Mouse (Mus musculus) left cerebral cortex, adult 8-10 months (tissue): ENCODE measurements around the gene Retreg1. TPM values are rescaled to one million over a fixed set of nuclear protein-coding genes. Genes with fewer than 3 reads are reported as not detected.

Source experiments
- DNase-seq, 2 experiments: peaks; one replicate each; pipeline ENCODE4 v3.0.0; 2022; ENCODE audit warnings: low spot score in 2 of 2
- total RNA-seq, 4 experiments: library from RNA; stranded (reverse); gene quantifications; 2 replicates each; pipeline ENCODE4 v1.2.4; 2022

Retreg1 gene
- 10 to 100 TPM; 37.9 to 40.2 (median 39.0) TPM for total RNA-seq

DNA sequence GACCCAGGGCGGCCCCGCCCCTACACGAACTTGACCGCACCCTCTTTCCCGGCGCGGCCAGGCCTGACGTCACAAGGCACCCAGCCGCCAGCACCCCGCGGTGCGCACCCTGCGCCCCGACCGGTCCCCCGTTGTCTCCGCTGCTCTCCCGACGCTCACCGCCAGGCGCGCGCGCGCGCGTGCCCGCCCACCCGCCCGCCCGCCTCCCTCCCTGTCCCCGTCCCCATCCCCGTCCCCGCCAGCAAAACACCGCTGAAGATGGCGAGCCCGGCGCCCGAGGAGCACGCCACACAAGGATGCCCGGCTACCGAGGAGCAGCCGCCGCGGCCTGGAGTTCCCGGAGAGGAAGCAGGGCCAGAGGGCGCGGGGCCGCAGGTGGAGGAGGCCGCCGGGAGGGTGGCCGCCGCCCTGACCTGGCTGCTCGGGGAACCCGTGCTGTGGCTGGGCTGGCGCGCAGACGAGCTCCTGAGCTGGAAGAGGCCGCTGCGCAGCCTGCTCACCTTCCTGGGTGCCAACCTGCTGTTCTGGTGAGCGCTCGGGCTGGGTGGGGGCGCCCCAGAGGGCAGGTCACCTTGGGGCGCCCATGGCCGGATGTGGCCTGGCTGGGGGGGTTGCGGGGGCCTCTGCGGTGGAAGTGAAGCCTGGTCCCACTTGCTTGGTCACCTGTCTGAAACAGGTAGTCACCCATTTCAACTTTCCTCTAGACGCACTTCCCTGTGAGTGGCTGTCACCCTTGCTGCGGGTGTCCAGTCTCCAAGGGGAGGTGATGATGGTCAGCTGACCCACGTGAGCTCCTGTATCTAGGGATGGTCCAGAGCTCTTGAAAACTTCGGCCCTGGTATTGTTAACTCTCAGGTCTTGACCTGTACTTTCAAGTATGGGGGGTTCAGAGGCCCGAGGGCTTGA lies at the start of gene Retreg1:
TSS of gene Retreg1 (plus strand) at position 95 of the 906 bp plus-strand sequence.
- peak; percentile 61 to 72 for DNase-seq

DNA sequence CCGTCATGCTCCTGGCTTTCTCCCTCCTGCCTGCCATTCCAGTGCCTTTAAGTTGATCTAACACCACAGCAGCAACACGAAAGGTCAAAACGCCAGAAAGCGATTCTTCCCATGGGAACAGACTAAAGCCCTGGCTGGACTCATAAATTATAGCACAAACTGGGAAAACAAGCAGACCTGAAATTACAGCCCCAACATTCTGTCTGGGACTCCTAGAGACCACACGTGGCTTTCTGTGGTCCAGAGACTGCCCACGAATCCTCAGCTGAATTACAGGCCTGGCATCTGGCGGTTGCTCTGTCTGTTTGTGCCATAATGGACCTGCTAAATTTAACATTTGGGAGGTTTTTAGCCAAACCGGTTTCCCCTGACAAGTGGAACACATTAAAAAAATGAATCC lies 48.9 kb upstream of the Retreg1 start:
- DNase-seq: no peak

DNA sequence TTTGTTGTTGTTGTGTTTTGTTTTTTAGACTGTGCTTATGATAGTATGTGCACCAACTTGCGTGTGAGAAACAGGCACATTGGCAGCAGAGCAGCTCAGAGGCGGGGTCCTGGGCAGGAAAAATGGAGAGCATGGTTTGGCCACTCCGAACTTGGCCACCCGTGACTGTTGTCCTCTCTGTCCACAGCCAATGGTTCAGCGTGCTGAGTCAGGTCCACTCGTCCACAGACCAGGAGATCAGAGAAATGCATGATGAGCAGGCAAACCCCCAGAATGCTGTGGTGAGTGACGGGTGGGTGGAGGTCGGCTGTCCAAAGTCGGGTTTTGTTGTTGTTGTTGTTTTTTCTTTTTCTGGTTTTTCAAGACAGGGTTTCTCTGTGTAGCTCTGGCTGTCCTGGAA lies 47.5 kb upstream of the Retreg1 start:
- no peak for DNase-seq

DNA sequence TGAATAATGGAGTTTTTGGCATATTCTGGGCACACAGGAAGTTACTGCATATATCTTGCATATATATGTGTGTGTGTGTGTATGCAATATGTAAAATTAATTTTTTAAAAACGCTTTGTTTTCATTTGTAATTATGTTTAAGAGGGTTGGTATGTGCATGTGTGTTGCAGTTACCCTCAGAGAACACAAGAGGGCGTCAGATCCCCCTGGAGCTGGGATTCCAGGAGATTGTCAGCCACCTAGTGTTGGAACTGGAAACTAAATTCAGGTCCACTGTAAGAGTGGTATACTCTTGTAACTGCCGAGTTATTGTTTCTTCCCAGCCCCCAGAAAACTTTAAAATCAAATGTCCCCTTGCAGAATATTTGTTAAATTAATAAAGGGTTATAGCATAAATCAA lies 46.6 kb upstream of the Retreg1 start:
- DNase-seq: no peak

DNA sequence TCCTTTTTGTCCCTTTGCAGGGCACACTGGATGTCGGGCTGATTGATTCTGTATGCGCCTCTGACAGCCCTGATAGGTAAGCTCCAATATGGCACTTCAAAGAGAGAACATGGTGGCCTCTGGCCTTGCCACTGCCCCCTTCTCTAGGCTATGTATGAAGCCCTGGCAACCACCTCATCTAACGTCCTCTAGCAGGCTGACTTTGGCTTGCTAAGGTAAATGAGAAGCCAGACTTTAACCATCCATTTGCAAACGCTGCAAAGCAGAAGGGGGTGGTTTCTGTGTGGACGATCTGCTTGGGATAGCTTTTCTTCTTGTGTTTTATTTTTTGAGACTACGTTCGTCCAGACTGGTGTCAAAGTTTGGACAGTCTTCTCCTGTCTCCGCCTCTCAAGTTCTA lies 45.8 kb upstream of the Retreg1 start:
- no peak for DNase-seq

DNA sequence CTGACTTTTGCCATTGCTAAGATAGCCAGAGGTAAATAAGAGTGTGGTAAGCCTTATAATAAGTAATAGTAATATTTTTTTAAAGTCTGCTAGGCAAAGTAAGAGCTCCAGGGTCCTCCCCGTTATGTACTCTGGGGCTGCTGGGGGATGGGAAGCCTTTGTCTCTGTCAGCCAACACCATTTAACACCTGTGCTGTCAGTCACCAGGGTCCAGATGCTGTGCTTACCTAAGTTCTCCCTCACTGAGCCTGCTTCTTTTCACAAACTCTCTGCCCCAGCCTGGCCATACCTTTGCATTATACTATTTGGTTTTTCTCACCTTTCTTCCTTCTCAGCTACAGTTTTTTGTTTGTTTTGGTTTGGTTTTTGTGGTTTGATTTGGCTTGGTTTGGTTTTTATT lies 45.1 kb upstream of the Retreg1 start:
- DNase-seq: no peak

DNA sequence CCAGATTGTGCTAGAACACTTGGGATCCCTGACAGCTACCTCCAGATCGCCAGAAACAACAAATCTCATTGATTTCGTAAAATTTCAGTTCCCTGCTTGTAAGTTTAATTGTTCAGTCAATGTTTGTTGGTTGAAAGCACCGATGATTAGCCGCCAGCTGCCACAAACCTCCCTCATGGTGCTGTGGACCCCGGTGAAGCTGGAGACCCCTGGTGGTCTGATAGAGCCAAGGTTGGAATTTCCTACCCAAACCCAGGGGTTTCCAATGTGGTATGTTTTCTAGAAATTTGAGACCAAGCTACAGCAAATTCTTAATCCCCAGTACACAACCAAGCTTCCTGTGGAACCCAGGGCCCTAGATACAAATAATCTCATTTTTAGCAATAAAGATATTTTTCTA lies 41.3 kb upstream of the Retreg1 start:
- no peak for DNase-seq

DNA sequence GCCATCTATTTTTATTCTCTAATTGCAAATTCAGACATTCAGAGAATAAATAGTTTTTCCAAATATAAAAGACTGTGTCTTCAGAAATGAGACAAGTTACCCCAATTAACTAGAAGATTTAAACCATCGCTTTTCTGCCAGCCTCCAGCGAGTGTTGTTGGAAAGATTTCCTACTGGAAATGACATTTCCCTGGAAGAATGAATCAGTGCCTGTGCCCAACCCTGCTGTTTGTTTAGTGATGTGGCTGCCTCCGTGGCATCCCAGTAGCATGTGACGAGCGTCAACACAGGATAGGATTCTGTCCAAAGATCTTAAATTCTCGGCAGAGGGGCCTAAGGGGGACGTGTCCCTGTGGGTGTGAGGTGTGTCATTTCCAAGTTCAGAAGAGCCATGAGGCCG lies 40.8 kb upstream of the Retreg1 start:
- no peak for DNase-seq

DNA sequence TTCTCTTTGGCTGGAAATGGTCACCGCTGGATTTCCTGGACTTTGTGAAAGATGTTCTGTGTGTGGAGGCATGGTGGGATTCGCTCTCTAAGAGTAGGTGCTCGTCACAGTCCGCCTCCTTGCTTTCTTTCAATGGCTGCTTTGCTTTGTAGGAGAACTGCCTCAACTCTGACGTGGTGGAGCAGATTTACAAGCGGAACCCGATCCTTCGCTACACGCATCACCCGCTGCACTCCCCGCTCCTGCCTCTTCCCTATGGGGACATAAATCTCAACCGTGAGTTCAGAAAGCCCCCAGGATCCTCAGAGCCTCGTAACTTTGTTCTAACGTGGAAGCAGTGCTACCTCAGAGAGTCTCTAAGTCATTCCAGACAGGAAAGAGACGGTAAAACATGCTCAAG lies 39.9 kb upstream of the Retreg1 start:
- DNase-seq: no peak

DNA sequence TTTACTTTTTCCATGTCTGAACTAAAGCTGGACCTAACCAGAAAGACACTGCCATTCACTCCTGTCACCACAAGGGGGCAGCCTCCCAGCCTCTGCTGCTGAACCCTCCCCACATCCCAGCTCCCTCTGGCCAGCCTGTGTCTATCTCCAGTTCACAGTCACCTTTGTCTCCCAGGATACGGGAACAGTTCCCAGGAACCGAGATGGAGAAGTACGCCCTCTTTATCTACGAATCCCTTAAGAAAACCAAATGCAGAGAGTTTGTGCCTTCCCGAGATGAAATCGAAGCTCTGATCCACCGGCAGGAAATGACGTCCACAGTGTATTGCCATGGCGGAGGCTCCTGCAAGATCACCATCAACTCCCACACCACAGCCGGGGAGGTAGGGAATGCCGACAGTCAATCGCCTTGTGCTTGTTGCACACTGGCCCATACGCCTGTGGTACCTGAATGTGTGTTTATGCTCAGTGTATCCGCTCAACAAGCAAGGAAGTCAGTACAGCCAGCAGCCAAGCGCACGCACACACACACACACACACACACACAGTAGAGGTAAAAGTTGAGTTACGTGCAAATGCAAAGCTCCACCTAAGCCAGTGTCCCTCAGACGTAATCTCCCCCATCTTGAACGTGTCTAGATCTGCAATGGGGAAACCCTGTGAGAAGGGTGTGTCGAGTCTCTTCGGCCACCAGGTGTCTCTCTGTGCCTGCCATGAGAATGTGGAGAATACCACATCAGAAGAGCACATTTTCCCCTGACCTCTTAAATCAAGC lies 37.5 kb upstream of the Retreg1 start:
- DNase-seq: peak; percentile 48 to 67

DNA sequence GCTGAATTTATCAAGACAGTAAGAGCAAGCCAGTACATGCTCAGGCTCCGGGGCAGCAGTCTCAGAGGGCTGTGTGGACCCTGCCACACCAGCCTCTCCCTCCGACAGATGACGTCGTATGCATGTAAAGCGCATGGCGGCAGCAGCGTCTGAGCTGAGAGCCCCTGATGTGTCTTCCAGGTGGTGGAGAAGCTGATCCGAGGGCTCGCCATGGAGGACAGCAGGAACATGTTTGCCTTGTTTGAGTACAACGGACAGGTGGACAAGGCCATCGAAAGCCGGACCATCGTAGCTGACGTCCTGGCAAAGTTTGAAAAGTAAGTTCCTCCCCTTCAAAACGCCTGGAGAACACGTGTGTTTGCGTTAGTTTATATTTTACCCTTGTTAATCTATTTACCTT lies 36.6 kb upstream of the Retreg1 start:
- DNase-seq: no peak

DNA sequence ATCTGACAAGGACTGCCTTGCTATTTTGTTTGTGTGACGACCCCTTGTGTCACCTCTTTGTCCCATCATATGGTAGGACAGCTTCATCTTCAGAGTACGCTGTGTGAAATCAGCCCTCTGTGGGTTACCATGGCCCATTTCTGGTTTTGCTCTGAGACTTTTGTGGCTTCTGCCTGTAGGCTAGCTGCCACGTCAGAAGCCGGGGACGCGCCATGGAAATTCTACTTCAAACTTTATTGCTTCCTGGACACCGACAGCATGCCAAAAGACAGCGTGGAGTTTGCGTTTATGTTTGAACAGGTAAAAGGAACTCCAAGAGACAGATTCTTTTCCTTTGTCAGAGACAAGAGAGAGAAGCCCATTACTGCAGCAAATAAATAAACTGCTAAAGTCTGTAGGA lies 36.1 kb upstream of the Retreg1 start:
- DNase-seq: no peak

DNA sequence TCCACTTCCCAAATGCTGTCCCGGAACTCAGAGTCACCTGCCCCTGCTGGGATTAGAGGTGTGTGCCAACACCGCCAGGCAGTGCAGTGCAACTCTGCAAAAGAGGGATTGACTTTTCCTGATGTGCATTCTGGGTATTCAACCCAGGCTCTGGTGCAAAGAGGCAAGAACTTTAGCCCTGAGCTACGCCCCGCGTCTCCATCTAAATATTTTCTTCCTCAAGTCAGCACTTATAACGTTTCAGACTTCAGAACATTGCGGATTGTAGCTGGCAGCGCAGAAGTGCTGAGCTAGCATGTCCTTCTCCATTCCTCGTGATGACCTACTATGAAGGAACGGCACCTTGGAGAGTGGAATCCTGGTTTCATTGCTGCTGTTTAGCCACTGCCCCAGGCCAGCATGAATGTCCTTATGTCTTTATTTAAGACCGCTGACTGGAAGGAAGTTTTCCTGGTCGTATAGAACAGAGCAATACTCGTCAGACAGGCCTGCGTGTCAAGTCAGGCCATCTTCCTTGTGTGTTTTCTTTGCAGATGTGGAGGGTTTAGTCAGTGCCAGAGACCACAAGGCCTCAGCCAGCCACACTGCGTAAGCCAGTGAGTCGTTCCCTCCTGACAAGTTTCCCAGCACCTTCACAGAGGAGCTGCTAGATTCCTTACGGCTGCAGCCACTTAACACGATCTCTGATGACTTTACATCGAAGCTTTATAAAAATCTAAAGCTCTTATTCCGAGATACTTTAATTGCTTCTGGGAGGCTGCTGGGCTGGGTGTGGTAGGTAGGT lies 34.1 kb upstream of the Retreg1 start:
- no peak for DNase-seq

DNA sequence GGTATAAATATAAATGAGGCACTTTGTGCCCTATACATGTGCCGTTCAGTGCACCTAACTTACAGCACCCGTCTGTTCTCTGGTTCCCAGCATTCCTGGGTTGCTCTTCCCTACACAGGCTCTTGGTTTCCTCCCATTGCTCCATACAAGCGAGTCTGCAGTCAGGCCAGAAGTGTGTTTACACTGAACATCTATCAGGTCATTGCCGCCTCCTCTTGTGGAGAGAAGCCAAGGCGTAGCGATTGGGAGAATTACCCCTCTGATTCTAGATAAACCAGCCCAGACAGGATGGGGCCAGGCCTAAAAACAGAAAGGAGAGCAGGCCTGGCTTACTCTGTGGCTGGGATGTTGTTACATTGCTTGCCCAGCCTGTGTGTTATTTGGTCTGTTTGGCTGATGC lies 33.3 kb upstream of the Retreg1 start:
- no peak for DNase-seq

DNA sequence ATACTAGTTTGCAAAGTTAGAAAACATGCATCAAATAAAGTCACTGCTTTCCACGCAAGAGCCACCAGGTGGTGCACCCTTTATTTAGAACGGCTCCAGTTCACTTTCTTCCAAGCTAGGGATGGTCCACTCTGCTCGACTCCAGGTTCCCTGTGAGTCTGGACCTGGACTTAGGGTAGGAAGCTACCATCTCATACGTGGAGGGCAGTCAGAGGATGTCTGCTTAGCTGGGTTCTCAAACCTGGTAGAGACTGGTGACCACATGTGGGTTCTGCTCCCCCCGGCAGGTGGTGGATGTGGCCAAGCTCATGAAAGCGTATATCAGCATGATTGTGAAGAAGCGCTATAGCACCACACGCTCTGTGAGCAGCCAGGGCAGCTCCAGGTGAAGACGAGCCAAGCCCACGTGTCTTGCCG lies 31.1 kb upstream of the Retreg1 start:
- DNase-seq: no peak

DNA sequence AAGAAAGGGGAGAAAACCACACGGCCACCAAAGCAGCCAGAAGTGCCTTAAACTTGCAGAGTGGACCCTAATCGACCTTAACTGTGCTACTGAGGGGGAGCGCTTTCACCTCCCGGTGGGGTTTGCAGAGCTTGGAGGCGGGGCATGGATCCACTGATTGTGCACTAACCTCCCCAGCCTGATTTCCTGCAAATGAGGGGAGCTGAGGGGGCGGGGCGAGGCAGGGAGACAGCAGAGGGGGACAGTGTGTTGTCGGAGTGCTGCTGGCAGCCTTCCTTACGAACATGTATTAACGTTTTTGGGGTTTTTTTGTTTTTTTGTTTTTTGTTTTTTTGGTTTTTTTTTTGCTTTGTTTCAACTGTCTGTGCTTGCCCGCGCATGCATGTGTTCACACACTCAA lies 30.5 kb upstream of the Retreg1 start:
- DNase-seq: no peak

DNA sequence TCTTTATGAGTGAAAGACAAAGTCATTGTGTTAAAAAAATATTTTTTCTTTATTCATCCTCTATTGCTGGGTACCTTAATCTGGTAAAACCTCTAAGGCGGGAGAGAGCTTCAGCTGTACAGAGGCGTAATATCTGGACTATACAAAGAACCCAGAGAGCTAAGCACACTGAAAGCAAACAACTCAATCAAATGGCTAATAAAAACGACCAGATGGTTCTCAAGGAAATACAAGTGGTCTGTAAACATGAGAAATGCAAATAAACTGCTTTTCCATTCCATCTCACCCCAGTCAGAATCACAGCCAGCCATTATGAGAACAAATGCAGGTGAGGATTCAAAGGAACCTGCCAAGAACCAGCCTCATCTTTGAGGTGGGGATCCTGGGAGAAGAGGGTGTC lies 28.4 kb upstream of the Retreg1 start:
- no peak for DNase-seq

DNA sequence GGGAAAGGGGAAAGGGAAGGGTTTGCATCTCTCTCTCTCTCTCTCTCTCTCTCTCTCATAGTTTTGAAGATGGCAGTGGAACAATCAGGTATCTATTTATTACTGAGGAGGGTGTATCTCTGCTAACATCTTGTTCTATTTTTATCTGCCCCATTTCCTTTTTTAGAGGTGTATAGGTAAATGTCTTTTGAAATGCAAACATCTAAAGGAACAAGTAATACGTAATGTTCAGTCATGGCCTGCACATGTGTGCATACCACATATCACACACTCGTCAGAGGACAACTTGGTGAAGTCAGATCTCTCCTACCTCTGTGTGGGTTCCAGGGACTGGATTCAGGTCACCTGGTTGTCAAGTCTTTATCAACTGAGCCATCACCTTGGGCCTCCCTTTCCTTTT lies 25.8 kb upstream of the Retreg1 start:
- no peak for DNase-seq

DNA sequence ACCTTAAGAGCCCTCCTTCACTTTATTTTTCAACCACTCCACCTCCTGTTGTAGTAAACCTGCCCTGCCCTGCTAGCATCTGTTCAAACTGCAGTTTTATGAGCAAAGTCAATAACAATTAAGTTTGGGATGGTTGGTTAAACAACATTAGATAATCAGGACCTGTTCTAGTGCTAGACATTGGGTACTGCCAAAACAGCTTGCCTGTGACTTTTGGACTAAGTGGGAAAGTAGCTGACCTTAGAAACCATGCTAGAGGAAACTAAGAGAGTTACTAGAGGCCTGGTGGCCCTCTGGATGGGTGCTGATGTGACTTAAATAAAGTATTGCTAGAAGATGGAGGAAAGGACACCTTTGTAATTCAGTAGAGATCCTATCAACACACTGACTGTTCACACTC lies 21.0 kb upstream of the Retreg1 start:
- no peak for DNase-seq

DNA sequence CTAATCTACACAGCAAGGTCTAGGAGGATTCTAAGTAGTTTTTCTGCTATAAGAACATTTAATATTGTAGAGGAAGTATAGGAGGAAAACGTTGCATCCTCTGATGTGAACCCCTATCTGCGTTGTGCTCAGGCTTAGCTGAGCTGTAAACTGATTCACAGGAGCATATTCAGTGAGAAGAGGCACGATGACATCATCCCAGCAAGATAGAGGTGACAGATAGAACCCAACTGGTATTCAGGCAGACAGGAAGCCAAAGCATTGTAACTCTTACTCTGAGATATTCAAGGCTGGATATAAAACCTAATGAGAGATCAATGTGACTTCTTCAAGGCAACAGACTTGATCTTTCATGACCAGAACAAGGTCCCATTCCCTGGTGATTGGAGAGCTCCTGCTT lies 20.3 kb upstream of the Retreg1 start:
- no peak for DNase-seq

DNA sequence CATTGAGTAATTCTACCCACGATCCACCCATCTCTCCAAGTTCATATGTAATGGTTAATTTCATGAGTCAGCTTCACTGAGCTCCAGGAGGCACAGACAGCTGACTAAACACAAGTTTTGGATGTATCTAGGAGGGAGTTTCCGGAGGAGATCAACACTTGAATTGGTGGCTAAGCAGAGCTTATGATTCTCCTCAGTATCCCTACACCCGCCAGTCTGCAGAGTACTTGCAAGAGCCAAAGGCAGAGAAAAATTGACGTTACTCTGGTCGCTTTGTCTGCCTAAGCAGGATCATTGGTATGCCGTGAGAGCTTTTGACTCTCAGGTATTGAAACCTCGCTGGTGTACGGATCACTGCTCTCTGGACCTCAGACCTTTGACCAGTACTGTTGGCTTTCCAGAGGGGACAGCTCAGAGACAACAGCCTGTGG lies 16.4 kb upstream of the Retreg1 start:
- DNase-seq: no peak

DNA sequence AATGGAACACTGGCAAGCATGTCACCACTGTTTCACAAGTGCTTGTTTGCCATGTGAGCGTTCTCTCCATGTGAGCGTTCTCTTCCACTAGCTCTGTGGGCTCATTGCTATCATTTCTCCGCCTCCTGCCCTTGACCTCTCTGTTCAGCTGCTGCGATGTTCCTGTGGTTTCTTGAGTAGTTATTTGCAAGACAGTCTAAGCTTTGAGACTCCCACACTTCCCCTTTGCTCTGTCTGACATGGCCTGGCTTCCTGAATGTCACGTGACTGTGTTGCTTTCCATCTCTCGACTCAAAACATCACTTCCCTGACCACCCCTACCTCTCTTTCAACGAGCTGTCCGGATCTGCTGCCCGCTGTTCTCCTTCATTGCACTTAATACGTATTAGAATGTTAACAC lies 14.5 kb upstream of the Retreg1 start:
- no peak for DNase-seq
